Mouse (Mus musculus): Measurements from ENCODE around the gene Scrn2. TPM values are rescaled to one million over a fixed set of nuclear protein-coding genes. Genes with fewer than 3 reads are reported as not detected.

The Scrn2 gene
- polyA plus RNA-seq, 1 experiment from 2014 or later, result 16.4 TPM

DNA sequence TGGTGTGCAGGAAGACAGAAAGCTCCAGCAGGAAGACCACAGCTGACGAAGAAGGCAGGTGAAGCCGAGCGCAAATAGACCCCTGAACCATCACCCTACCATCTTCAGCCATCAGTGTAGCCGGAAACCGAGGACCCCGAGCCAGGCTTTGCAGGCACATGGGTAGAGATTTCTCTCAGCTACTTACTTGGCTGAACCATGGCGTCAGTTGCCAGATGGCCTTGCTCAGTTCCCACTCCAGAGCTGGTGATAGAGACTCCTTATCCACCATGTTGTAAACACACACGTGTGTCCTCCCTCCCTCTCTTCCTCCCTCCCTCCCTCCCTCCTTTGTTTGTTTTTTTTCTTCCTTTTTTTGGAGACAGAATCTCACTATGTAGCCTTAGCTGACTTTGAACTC lies 44.5 kb downstream of the Scrn2 start:
- no peak for ATAC-seq (replicated peaks; ENCODE audit: low FRiP score)
- H3K36me3 ChIP-seq (ENCODE audit: control insufficient read depth, insufficient read depth, low read length), result no peaks in the 10 kb centered on the region
- no peak for DNase-seq (ENCODE audit: low spot score)
- H3K4me1 ChIP-seq (replicated peaks; ENCODE audit: control insufficient read depth, insufficient read depth, low read length), result no peaks in the 10 kb centered on the region
- no peaks in the 10 kb centered on the region for H3K27me3 ChIP-seq (replicated peaks; ENCODE audit: control insufficient read depth, insufficient read depth, low read length)
- 57% methylated on average over 8 of the region's 8 CpGs for WGBS
- H3K4me3 ChIP-seq (ENCODE audit: low read depth, low read length), result no peak overlapping the region
- no peak overlapping the region for H3K9ac ChIP-seq (ENCODE audit: low read depth, low read length)
- H3K27ac ChIP-seq (ENCODE audit: low read depth, low read length), result no peak overlapping the region
- no peaks in the 10 kb centered on the region for H3K9me3 ChIP-seq (ENCODE audit: control insufficient read depth, low read length)
- H3K4me2 ChIP-seq, result no peak overlapping the region

DNA sequence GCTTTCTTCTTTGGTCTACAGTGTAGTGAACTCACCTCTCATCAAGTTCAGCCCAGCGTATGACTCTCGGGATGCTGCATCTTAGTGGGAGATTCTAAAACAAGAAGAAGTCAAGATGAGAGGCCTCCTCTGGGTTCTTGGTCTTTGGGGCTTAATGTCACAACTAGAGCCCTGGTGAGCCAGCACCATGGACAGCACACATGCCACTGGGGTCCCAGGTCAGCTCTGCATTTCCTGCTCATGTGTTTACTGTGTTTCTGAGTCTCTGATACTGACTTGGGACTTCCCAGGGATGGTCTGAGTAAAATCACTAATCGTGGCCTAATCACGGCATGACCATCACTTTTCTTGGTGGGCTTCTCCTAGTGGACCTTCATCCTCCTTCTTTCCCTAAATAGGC lies 49.0 kb downstream of the Scrn2 start:
- no peak for ATAC-seq (replicated peaks; ENCODE audit: low FRiP score)
- peaks cover 8% of the 10 kb centered on the region for H3K27me3 ChIP-seq (replicated peaks; ENCODE audit: control insufficient read depth, insufficient read depth, low read length)
- no peak overlapping the region for H3K4me2 ChIP-seq
- no peak overlapping the region for H3K4me3 ChIP-seq (ENCODE audit: low read depth, low read length)
- DNase-seq (ENCODE audit: low spot score), result peak; percentile 49
- H3K27ac ChIP-seq (ENCODE audit: low read depth, low read length), result no peak overlapping the region
- H3K9ac ChIP-seq (ENCODE audit: low read depth, low read length), result no peak overlapping the region
- H3K4me1 ChIP-seq (replicated peaks; ENCODE audit: control insufficient read depth, insufficient read depth, low read length), result peaks cover 3% of the 10 kb centered on the region
- H3K9me3 ChIP-seq (ENCODE audit: control insufficient read depth, low read length), result no peaks in the 10 kb centered on the region
- WGBS, result 41% methylated on average over 4 of the region's 4 CpGs
- H3K36me3 ChIP-seq (ENCODE audit: control insufficient read depth, insufficient read depth, low read length), result no peaks in the 10 kb centered on the region

DNA sequence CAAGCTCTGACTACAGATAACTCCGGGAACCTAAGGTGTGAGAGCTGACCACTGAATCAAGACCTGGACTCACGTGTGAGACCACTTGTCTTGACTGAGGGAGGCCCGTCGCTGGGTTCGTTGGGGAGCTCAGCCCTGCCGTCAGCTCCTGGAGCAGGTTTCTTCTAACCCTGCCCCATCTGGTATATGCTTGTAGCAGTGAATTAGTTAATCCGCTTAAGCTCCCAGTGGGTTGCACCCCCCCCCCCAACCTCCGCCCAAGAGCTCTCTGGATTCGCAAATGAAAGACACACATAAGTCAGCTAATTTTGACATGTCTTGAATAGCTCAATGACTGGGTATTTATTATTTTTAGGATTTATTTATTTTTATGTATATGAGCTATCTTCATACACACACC lies 50.6 kb downstream of the Scrn2 start:
- H3K9me3 ChIP-seq (ENCODE audit: control insufficient read depth, low read length), result no peaks in the 10 kb centered on the region
- H3K36me3 ChIP-seq (ENCODE audit: control insufficient read depth, insufficient read depth, low read length), result no peaks in the 10 kb centered on the region
- no peak overlapping the region for H3K4me3 ChIP-seq (ENCODE audit: low read depth, low read length)
- peaks cover 3% of the 10 kb centered on the region for H3K4me1 ChIP-seq (replicated peaks; ENCODE audit: control insufficient read depth, insufficient read depth, low read length)
- WGBS, result 26% methylated on average over 9 of the region's 9 CpGs
- no peak overlapping the region for H3K27ac ChIP-seq (ENCODE audit: low read depth, low read length)
- DNase-seq (ENCODE audit: low spot score) (no peak), ATAC-seq (replicated peaks; ENCODE audit: low FRiP score) (no peak)
- H3K9ac ChIP-seq (ENCODE audit: low read depth, low read length), result no peak overlapping the region
- no peak overlapping the region for H3K4me2 ChIP-seq
- H3K27me3 ChIP-seq (replicated peaks; ENCODE audit: control insufficient read depth, insufficient read depth, low read length), result peaks cover 21% of the 10 kb centered on the region

DNA sequence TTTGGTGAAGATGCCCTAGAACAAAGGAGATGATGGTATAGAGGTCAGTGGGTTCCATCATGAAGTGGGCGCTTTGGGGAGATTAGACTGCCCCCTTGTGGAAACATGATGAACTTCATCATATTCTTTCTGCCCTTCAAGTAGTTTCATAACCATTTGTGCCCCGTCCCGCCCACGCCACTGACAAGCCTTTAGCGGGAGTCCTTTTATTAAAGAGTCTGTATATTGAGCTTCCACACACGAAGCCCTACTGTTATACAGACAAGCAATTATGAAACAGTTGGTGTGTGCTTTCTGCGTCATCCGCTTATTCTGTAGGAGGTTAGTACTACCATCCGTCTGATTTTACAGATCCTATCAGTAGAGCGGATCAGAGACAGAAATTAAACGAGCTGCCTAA lies 53.2 kb downstream of the Scrn2 start:
- Histone ChIP-seq H3K27ac (ENCODE audit: low read depth, low read length) (no peak overlapping the region), H3K27me3 (replicated peaks; ENCODE audit: control insufficient read depth, insufficient read depth, low read length) (peaks cover 25% of the 10 kb centered on the region), H3K36me3 (ENCODE audit: control insufficient read depth, insufficient read depth, low read length) (no peaks in the 10 kb centered on the region), H3K4me3 (ENCODE audit: low read depth, low read length) (no peak overlapping the region), H3K9me3 (ENCODE audit: control insufficient read depth, low read length) (no peaks in the 10 kb centered on the region), H3K4me2 (no peak overlapping the region; the same call in 1 of the 2 replicates), H3K9ac (ENCODE audit: low read depth, low read length) (no peak overlapping the region), H3K4me1 (replicated peaks; ENCODE audit: control insufficient read depth, insufficient read depth, low read length) (peaks cover 3% of the 10 kb centered on the region)
- 40% methylated on average over 11 of the region's 11 CpGs for WGBS
- no peak for ATAC-seq (replicated peaks; ENCODE audit: low FRiP score)
- no peak for DNase-seq (ENCODE audit: low spot score)

Small RNAs within 50 kb of the gene (microRNA-seq; reads per million reads assigned to microRNA genes)
- not detected for gene Mir8103 (ENCODE audit: borderline number of aligned reads)

Other genes with a start within 250 kb of the Scrn2 start
- 76.7 and 82.0 TPM in 2 replicates for gene Cbx1, start 240.8 kb upstream of the Scrn2 start, polyA plus RNA-seq (2014; fragmentation: Nextera tagmentation; extraction: Ambion mirVana)
- gene Nfe2l1, start 200.0 kb upstream of the Scrn2 start, polyA plus RNA-seq (2014; fragmentation: Nextera tagmentation; extraction: Ambion mirVana), result 27.6 and 28.9 TPM in 2 replicates
- gene Copz2, start 180.1 kb upstream of the Scrn2 start, polyA plus RNA-seq (2014; fragmentation: Nextera tagmentation; extraction: Ambion mirVana), result 33.6 and 41.2 TPM in 2 replicates
- 69.6 and 71.3 TPM in 2 replicates for gene Cdk5rap3, start 113.4 kb upstream of the Scrn2 start, polyA plus RNA-seq (2014; fragmentation: Nextera tagmentation; extraction: Ambion mirVana)
- 1.8 and 2.2 TPM in 2 replicates for gene Prr15l, start 101.8 kb upstream of the Scrn2 start, polyA plus RNA-seq (2014; fragmentation: Nextera tagmentation; extraction: Ambion mirVana)
- 206 and 226 TPM in 2 replicates for gene Pnpo, start 86.0 kb upstream of the Scrn2 start, polyA plus RNA-seq (2014; fragmentation: Nextera tagmentation; extraction: Ambion mirVana)
- gene Sp2, start 47.0 kb upstream of the Scrn2 start, polyA plus RNA-seq (2014; fragmentation: Nextera tagmentation; extraction: Ambion mirVana), result 18.3 and 18.9 TPM in 2 replicates
- 0.17 TPM in 1 of 2 replicates, not detected in the other for gene Sp6, start 16.5 kb upstream of the Scrn2 start, polyA plus RNA-seq (2014; fragmentation: Nextera tagmentation; extraction: Ambion mirVana)
- gene Lrrc46, start 11.5 kb downstream of the Scrn2 start, polyA plus RNA-seq (2014; fragmentation: Nextera tagmentation; extraction: Ambion mirVana), result 0.49 and 0.58 TPM in 2 replicates
- 86.1 and 89.7 TPM in 2 replicates for gene Mrpl10, start 11.6 kb downstream of the Scrn2 start, polyA plus RNA-seq (2014; fragmentation: Nextera tagmentation; extraction: Ambion mirVana)
- 4.9 and 6.1 TPM in 2 replicates for gene Osbpl7, start 20.7 kb downstream of the Scrn2 start, polyA plus RNA-seq (2014; fragmentation: Nextera tagmentation; extraction: Ambion mirVana)
- not detected in 2 replicates for gene Tbx21, start 85.4 kb downstream of the Scrn2 start, polyA plus RNA-seq (2014; fragmentation: Nextera tagmentation; extraction: Ambion mirVana)
- gene Tbkbp1, start 121.6 kb downstream of the Scrn2 start, polyA plus RNA-seq (2014; fragmentation: Nextera tagmentation; extraction: Ambion mirVana), result 5.4 and 5.5 TPM in 2 replicates
- gene Kpnb1, start 157.9 kb downstream of the Scrn2 start, polyA plus RNA-seq (2014; fragmentation: Nextera tagmentation; extraction: Ambion mirVana), result 78.9 and 84.4 TPM in 2 replicates